Mouse (Mus musculus): ENCODE measurements around the gene Mvk. TPM values are rescaled to one million over a fixed set of nuclear protein-coding genes. Genes with fewer than 3 reads are reported as not detected.

The Mvk gene
- polyA plus RNA-seq, 1 experiment from 2014 or later = 26.1 TPM

GRCm38 (mm10) chr5:114434359-114434758 lies 9.7 kb upstream of the Mvk start:
- Histone ChIP-seq H3K27me3 (ENCODE audit: control insufficient read depth, insufficient read depth, low read depth, low read length) (no peaks in the 10 kb centered on the region), H3K9ac (ENCODE audit: low read depth, low read length) (no peak overlapping the region), H3K4me1 (ENCODE audit: control insufficient read depth, low read depth, low read length) (no peaks in the 10 kb centered on the region), H3K27ac (ENCODE audit: low read length) (no peak overlapping the region), H3K4me2 (ENCODE audit: low read depth, low read length) (no peak overlapping the region), H3K36me3 (ENCODE audit: control insufficient read depth, insufficient read depth) (no peaks in the 10 kb centered on the region), H3K4me3 (ENCODE audit: low read depth, low read length) (no peak overlapping the region), H3K9me3 (replicated peaks; ENCODE audit: control insufficient read depth, low read length) (no peaks in the 10 kb centered on the region)
- 62% methylated on average over 8 of the region's 8 CpGs for WGBS (ENCODE audit: insufficient replicate concordance)
- ATAC-seq (ENCODE audit: low read depth) = no peak

GRCm38 (mm10) chr5:114435588-114435987 lies 8.5 kb upstream of the Mvk start:
- 80% methylated on average over 14 of the region's 14 CpGs for WGBS (ENCODE audit: insufficient replicate concordance)
- no peak overlapping the region for H3K4me3 ChIP-seq (ENCODE audit: low read depth, low read length)
- no peak for ATAC-seq (ENCODE audit: low read depth)
- H3K27ac ChIP-seq (ENCODE audit: low read length) = no peak overlapping the region
- H3K9ac ChIP-seq (ENCODE audit: low read depth, low read length) = no peak overlapping the region
- no peaks in the 10 kb centered on the region for H3K9me3 ChIP-seq (replicated peaks; ENCODE audit: control insufficient read depth, low read length)
- no peaks in the 10 kb centered on the region for H3K4me1 ChIP-seq (ENCODE audit: control insufficient read depth, low read depth, low read length)
- H3K4me2 ChIP-seq (ENCODE audit: low read depth, low read length) = no peak overlapping the region
- H3K36me3 ChIP-seq (ENCODE audit: control insufficient read depth, insufficient read depth) = no peaks in the 10 kb centered on the region
- H3K27me3 ChIP-seq (ENCODE audit: control insufficient read depth, insufficient read depth, low read depth, low read length) = no peaks in the 10 kb centered on the region

DNA sequence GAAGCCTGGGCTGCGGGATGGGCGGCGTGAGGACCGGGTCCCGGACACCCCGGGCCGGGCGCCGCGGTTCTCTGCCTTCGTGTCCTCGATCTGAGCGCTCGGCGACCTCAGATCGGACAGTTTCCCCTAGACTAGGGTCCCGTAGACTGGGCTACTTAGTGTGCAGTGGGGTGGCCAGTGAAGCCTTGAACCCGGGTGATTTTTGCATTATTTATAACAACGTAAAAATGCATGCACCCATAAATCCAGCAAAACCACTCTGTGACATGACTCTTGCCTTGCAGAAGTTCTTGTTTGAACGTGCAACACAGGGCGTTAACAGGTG lies 261 bp downstream of the Mvk start:
- WGBS (ENCODE audit: insufficient replicate concordance) = under 1% methylated on average over 21 of the region's 21 CpGs
- Histone ChIP-seq H3K27ac (ENCODE audit: low read length) (no peak overlapping the region), H3K9me3 (replicated peaks; ENCODE audit: control insufficient read depth, low read length) (no peaks in the 10 kb centered on the region), H3K4me2 (ENCODE audit: low read depth, low read length) (peak overlapping the region; percentile 92), H3K4me3 (ENCODE audit: low read depth, low read length) (peak overlapping the region; percentile 74), H3K27me3 (ENCODE audit: control insufficient read depth, insufficient read depth, low read depth, low read length) (no peaks in the 10 kb centered on the region), H3K36me3 (ENCODE audit: control insufficient read depth, insufficient read depth) (no peaks in the 10 kb centered on the region), H3K4me1 (ENCODE audit: control insufficient read depth, low read depth, low read length) (peaks cover 11% of the 10 kb centered on the region), H3K9ac (ENCODE audit: low read depth, low read length) (peak overlapping the region; percentile 77)
- ATAC-seq (ENCODE audit: low read depth) = no peak

DNA sequence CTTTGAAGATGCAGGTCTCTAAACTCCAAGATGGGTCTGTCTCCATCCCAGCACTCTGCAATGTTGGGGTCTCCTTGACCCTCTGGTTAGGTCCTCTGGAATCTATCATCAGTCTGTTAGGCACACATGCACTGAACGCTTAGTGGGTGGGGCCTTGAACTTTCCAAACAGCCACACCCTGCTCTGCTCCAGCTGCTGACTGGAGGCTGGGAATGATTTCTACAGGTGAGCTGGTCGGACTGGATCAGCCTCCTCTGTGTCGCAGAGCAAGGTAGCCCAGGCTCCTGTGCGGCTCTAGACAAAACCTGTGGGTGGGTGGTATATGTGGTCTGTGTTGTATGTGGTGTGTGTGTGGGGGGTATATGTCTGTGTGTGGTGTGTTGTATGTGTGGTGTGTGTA lies 4.9 kb downstream of the Mvk start:
- 60% methylated on average over 4 of the region's 4 CpGs for WGBS (ENCODE audit: insufficient replicate concordance)
- no peak for ATAC-seq (ENCODE audit: low read depth)
- no peaks in the 10 kb centered on the region; the same call in 1 of the 2 replicates for H3K36me3 ChIP-seq (ENCODE audit: control insufficient read depth, insufficient read depth)

GRCm38 (mm10) chr5:114456287-114456686 lies 12.2 kb downstream of the Mvk start:
- no peak overlapping the region for H3K9ac ChIP-seq (ENCODE audit: low read depth, low read length)
- no peak overlapping the region for H3K4me2 ChIP-seq (ENCODE audit: low read depth, low read length)
- no peaks in the 10 kb centered on the region; the same call in 1 of the 2 replicates for H3K36me3 ChIP-seq (ENCODE audit: control insufficient read depth, insufficient read depth)
- WGBS (ENCODE audit: insufficient replicate concordance) = 72% methylated on average over 9 of the region's 9 CpGs
- H3K4me3 ChIP-seq (ENCODE audit: low read depth, low read length) = no peak overlapping the region
- ATAC-seq (ENCODE audit: low read depth) = no peak
- no peaks in the 10 kb centered on the region for H3K27me3 ChIP-seq (ENCODE audit: control insufficient read depth, insufficient read depth, low read depth, low read length)
- no peaks in the 10 kb centered on the region for H3K9me3 ChIP-seq (replicated peaks; ENCODE audit: control insufficient read depth, low read length)
- H3K4me1 ChIP-seq (ENCODE audit: control insufficient read depth, low read depth, low read length) = no peaks in the 10 kb centered on the region
- no peak overlapping the region for H3K27ac ChIP-seq (ENCODE audit: low read length)

More for the DNA sequence above, 4.9 kb downstream of the Mvk start:
- Histone ChIP-seq H3K27me3 (ENCODE audit: control insufficient read depth, insufficient read depth, low read depth, low read length) (no peaks in the 10 kb centered on the region), H3K4me2 (ENCODE audit: low read depth, low read length) (no peak overlapping the region), H3K9me3 (replicated peaks; ENCODE audit: control insufficient read depth, low read length) (no peaks in the 10 kb centered on the region), H3K4me3 (ENCODE audit: low read depth, low read length) (no peak overlapping the region), H3K27ac (ENCODE audit: low read length) (no peak overlapping the region), H3K4me1 (ENCODE audit: control insufficient read depth, low read depth, low read length) (peaks cover 6% of the 10 kb centered on the region), H3K9ac (ENCODE audit: low read depth, low read length) (no peak overlapping the region)

- Histone ChIP-seq H3K4me1 (ENCODE audit: control insufficient read depth, low read depth, low read length) (no peaks in the 10 kb centered on the region), H3K27ac (ENCODE audit: low read length) (no peak overlapping the region), H3K9me3 (replicated peaks; ENCODE audit: control insufficient read depth, low read length) (no peaks in the 10 kb centered on the region), H3K4me2 (ENCODE audit: low read depth, low read length) (no peak overlapping the region), H3K9ac (ENCODE audit: low read depth, low read length) (no peak overlapping the region), H3K36me3 (ENCODE audit: control insufficient read depth, insufficient read depth) (no peaks in the 10 kb centered on the region; the same call in 1 of the 2 replicates), H3K27me3 (ENCODE audit: control insufficient read depth, insufficient read depth, low read depth, low read length) (no peaks in the 10 kb centered on the region), H3K4me3 (ENCODE audit: low read depth, low read length) (no peak overlapping the region)
- ATAC-seq (ENCODE audit: low read depth) = no peak
- WGBS (ENCODE audit: insufficient replicate concordance) = 69% methylated on average over 16 of the region's 16 CpGs
Measured at GRCm38 (mm10) chr5:114456995-114457605, 13.0 kb downstream of the Mvk start.

GRCm38 (mm10) chr5:114461238-114461637 lies 17.2 kb downstream of the Mvk start:
- H3K27me3 ChIP-seq (ENCODE audit: control insufficient read depth, insufficient read depth, low read depth, low read length) = no peaks in the 10 kb centered on the region
- no peaks in the 10 kb centered on the region for H3K9me3 ChIP-seq (replicated peaks; ENCODE audit: control insufficient read depth, low read length)
- H3K4me2 ChIP-seq (ENCODE audit: low read depth, low read length) = no peak overlapping the region
- no peak overlapping the region for H3K4me3 ChIP-seq (ENCODE audit: low read depth, low read length)
- ATAC-seq (ENCODE audit: low read depth) = peak; percentile 57; the same call in 1 of the 2 replicates
- H3K9ac ChIP-seq (ENCODE audit: low read depth, low read length) = no peak overlapping the region
- no peaks in the 10 kb centered on the region for H3K36me3 ChIP-seq (ENCODE audit: control insufficient read depth, insufficient read depth)
- no peaks in the 10 kb centered on the region for H3K4me1 ChIP-seq (ENCODE audit: control insufficient read depth, low read depth, low read length)
- no peak overlapping the region for H3K27ac ChIP-seq (ENCODE audit: low read length)
- WGBS (ENCODE audit: insufficient replicate concordance) = 3% methylated on average over 7 of the region's 7 CpGs

GRCm38 (mm10) chr5:114462067-114463040 lies 18.3 kb downstream of the Mvk start:
- H3K4me2 ChIP-seq (ENCODE audit: low read depth, low read length) = no peak overlapping the region
- H3K9me3 ChIP-seq (replicated peaks; ENCODE audit: control insufficient read depth, low read length) = no peaks in the 10 kb centered on the region
- ATAC-seq (ENCODE audit: low read depth) = no peak
- H3K4me3 ChIP-seq (ENCODE audit: low read depth, low read length) = no peak overlapping the region
- no peaks in the 10 kb centered on the region for H3K4me1 ChIP-seq (ENCODE audit: control insufficient read depth, low read depth, low read length)
- no peak overlapping the region for H3K9ac ChIP-seq (ENCODE audit: low read depth, low read length)
- H3K27ac ChIP-seq (ENCODE audit: low read length) = no peak overlapping the region
- H3K27me3 ChIP-seq (ENCODE audit: control insufficient read depth, insufficient read depth, low read depth, low read length) = no peaks in the 10 kb centered on the region
- 68% methylated on average over 24 of the region's 24 CpGs for WGBS (ENCODE audit: insufficient replicate concordance)
- H3K36me3 ChIP-seq (ENCODE audit: control insufficient read depth, insufficient read depth) = no peaks in the 10 kb centered on the region

DNA sequence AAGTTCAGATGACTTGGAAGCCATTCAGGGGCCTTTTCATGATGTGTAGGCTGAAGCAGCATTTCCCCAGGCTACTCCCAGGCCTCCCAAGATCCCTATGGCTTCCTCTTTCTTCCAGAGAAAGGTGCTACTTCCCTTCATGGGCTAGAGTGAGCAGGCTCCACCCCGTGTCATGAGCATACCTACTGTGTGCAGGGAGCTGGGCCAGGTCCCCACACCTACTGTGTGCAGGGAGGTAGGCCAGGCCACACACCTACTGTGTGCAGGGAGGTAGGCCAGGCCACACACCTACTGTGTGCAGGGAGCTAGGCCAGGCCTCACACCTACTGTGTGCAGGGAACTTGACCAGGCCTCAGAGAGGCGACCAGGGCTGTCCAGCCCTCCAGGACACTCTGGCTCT lies 20.5 kb downstream of the Mvk start:
- ATAC-seq (ENCODE audit: low read depth) = no peak
- no peak overlapping the region for H3K9ac ChIP-seq (ENCODE audit: low read depth, low read length)
- no peak overlapping the region for H3K4me2 ChIP-seq (ENCODE audit: low read depth, low read length)
- H3K4me3 ChIP-seq (ENCODE audit: low read depth, low read length) = no peak overlapping the region
- H3K36me3 ChIP-seq (ENCODE audit: control insufficient read depth, insufficient read depth) = no peaks in the 10 kb centered on the region
- no peak overlapping the region for H3K27ac ChIP-seq (ENCODE audit: low read length)
- H3K9me3 ChIP-seq (replicated peaks; ENCODE audit: control insufficient read depth, low read length) = no peaks in the 10 kb centered on the region
- no peaks in the 10 kb centered on the region for H3K27me3 ChIP-seq (ENCODE audit: control insufficient read depth, insufficient read depth, low read depth, low read length)
- no peaks in the 10 kb centered on the region for H3K4me1 ChIP-seq (ENCODE audit: control insufficient read depth, low read depth, low read length)
- WGBS (ENCODE audit: insufficient replicate concordance) = 59% methylated on average over 2 of the region's 2 CpGs
